Mouse (Mus musculus) G1E (cell line): ENCODE results near the gene Rpl3l.

Experiments
- CTCF ChIP-seq: IDR thresholded peaks from 2 replicates; pipeline ENCODE4 v1.5.1; 2012; ENCODE audit warnings: low read depth, low read length, inconsistent platforms, mixed read lengths
- GATA1 ChIP-seq: IDR thresholded peaks from 2 replicates; pipeline ENCODE4 v1.6.1; 2012; ENCODE audit warnings: borderline replicate concordance, low read length, inconsistent platforms, mixed read lengths
- POLR2AphosphoS5 ChIP-seq: IDR thresholded peaks from 2 replicates; pipeline ENCODE4 v1.6.1; 2012; ENCODE audit warnings: low read depth, low read length, inconsistent platforms; ENCODE audit not compliant: insufficient replicate concordance
- TAL1 ChIP-seq: conservative IDR thresholded peaks from 2 replicates; pipeline ENCODE4 v1.6.1; 2012; ENCODE audit warnings: low read depth, low read length, inconsistent platforms, mixed read lengths

- TF ChIP-seq CTCF (no peak), TAL1 (no peak), POLR2AphosphoS5 (peak; percentile 95), GATA1 (no peak)
Observed at GRCm38 (mm10) chr17:24722220-24722924, 5.2 kb upstream of the Rpl3l start.
